Mouse (Mus musculus) G1E (cell line): ENCODE measurements at regions not wholly inside any gene's neighbourhood (a gene's known extent, or its start where the extent isn't known, plus 50 kb on each side); places are given as distances from the start of the nearest gene placed in this dataset.
"Not testable (repeated sequence)": the region's sequence is repeated elsewhere in the genome, so short reads cannot be mapped to it uniquely, and the experiment has no call there.

Experiments
- ATAC-seq: 2 replicates; pipeline ENCODE4 v1.8.0; 2016; ENCODE audit warnings: mild to moderate bottlenecking; ENCODE audit not compliant: insufficient number of reproducible peaks, poor library complexity, low FRiP score, severe bottlenecking; ENCODE audit errors: extremely low read depth
- DNase-seq: peaks from one replicate; pipeline ENCODE4 v3.0.0; 2012; ENCODE audit warnings: low spot score
- H3K27me3 ChIP-seq: 2 replicates; pipeline ENCODE4 v1.6.1; 2012; ENCODE audit warnings: mild to moderate bottlenecking, low read length, inconsistent platforms; ENCODE audit not compliant: insufficient read depth
- H3K36me3 ChIP-seq: replicated peaks from 2 replicates; pipeline ENCODE3; 2012; ENCODE audit warnings: mild to moderate bottlenecking, inconsistent platforms
- H3K4me1 ChIP-seq: 2 replicates; pipeline ENCODE4 v1.6.1; 2012; ENCODE audit warnings: low read depth, low read length, inconsistent platforms, mixed read lengths; ENCODE audit not compliant: insufficient read depth
- H3K4me3 ChIP-seq: 2 replicates; pipeline ENCODE4 v1.5.1; 2012; ENCODE audit warnings: low read depth, mild to moderate bottlenecking, inconsistent platforms, low read length, moderate library complexity, mixed read lengths
- H3K9me3 ChIP-seq: replicated peaks from 2 replicates; pipeline ENCODE4 v1.6.1; 2012; ENCODE audit warnings: inconsistent platforms
- CTCF ChIP-seq: IDR thresholded peaks from 2 replicates; pipeline ENCODE4 v1.5.1; 2012; ENCODE audit warnings: low read depth, low read length, inconsistent platforms, mixed read lengths
- GATA1 ChIP-seq: IDR thresholded peaks from 2 replicates; pipeline ENCODE4 v1.6.1; 2012; ENCODE audit warnings: borderline replicate concordance, low read length, inconsistent platforms, mixed read lengths
- GATA2 ChIP-seq: IDR thresholded peaks from 2 replicates; pipeline ENCODE4 v1.6.1; 2012; ENCODE audit warnings: low read depth, low read length, inconsistent platforms, borderline replicate concordance
- POLR2AphosphoS5 ChIP-seq: IDR thresholded peaks from 2 replicates; pipeline ENCODE4 v1.6.1; 2012; ENCODE audit warnings: low read depth, low read length, inconsistent platforms; ENCODE audit not compliant: insufficient replicate concordance
- TAL1 ChIP-seq: conservative IDR thresholded peaks from 2 replicates; pipeline ENCODE4 v1.6.1; 2012; ENCODE audit warnings: low read depth, low read length, inconsistent platforms, mixed read lengths

DNA sequence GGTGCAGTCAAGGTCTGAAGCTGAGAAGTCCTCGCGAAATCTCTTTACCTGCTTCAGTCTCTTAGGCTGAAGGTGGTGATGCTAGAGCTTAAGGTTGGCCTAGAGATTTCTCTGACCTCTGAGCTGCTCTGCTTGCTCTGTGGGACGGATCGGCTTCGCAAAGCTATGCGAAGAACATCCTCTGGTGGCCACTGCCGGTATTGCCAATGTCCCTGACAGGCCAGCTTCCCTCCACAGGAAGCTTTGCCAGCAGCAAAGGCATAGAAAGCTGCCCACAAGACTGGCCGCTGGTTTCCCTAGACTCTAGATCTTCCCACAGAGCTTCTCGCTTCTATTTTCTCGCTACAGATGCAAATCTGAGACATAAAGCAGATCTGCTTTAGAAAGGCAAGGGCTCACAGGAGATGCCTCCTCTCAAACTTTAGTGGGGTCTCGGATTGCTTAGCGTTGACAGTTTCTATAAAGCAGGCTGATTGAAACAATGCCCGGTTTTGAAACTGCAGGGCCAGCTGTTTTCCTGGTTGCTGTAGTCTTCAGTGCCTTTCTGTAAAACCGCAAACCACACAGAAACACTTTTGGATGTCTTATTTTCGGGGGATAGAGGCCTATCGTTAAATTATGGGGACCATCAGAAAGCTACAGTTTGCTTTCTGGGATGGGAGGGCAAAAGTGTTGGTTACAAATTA, 153.7 kb downstream of the Car8 start:
- ATAC-seq, result no peak
- no peak for DNase-seq

DNA sequence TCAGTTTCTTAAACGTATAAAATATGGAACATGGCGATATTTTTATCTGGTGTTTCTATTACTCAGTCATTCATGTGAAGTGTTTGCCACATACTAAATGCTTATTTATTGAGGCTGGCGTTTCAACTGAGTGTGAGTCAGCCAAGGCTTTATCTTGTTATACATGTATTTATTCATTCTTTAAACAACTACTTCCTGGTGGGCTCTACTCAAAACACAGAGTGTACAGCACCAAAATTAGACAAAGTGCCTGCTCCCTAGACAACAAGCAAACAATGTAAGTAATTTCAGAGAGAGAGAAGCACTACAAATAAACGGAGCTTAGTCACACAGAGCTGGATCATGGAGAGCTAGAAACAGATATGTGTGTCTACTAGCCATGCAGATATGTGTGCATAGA, 159.5 kb downstream of the Car8 start:
- H3K9me3 ChIP-seq, result no peaks in the 10 kb centered on the region
- no peaks in the 10 kb centered on the region for H3K27me3 ChIP-seq
- no peak for TF ChIP-seq TAL1
- TF ChIP-seq POLR2AphosphoS5, result no peak
- TF ChIP-seq CTCF, result no peak
- no peak for TF ChIP-seq GATA2
- TF ChIP-seq GATA1, result no peak
- H3K4me1 ChIP-seq, result no peaks in the 10 kb centered on the region
- no peak overlapping the region for H3K4me3 ChIP-seq
- no peak for ATAC-seq
- no peak for DNase-seq
- H3K36me3 ChIP-seq, result no peaks in the 10 kb centered on the region

More for the DNA sequence above, 153.7 kb downstream of the Car8 start:
- H3K27me3 ChIP-seq, result no peaks in the 10 kb centered on the region
- no peak overlapping the region for H3K4me3 ChIP-seq
- H3K36me3 ChIP-seq, result no peaks in the 10 kb centered on the region
- no peaks in the 10 kb centered on the region for H3K9me3 ChIP-seq
- TF ChIP-seq TAL1, result no peak
- TF ChIP-seq GATA1, result no peak
- TF ChIP-seq CTCF, result peak; percentile 22; the same call in 1 of the 2 replicates
- no peak for TF ChIP-seq GATA2
- TF ChIP-seq POLR2AphosphoS5, result no peak
- no peaks in the 10 kb centered on the region for H3K4me1 ChIP-seq

DNA sequence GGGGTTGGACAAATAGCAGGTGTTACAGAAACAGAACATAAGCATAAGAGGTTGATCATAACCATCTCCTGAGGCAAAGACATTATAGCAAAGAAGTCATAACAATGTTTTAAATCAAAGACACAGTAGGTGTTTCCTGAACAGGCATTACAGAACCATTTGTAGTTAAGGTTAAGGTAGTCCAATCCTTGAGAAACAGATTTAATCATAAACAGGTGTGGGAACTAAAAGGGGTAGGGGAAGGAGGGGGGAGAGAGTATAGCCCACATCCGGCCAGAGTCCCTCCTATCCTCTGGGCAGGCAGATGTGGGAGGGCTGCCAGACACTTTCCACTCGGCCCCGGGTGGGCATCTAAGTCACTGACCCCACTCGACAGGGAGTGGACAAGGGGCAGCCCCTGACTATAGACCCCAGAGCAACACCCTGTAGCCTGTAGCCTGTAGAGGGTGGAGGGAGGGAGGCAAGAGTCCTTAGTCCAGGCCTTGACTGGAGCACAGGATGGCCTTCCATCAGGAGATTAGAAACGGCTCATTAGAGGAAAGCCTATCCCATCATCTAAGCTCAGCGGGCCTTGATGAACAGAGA, 165.8 kb downstream of the Car8 start:
- Histone ChIP-seq H3K36me3 (no peaks in the 10 kb centered on the region), H3K4me1 (no peaks in the 10 kb centered on the region), H3K27me3 (no peaks in the 10 kb centered on the region), H3K9me3 (no peaks in the 10 kb centered on the region), H3K4me3 (no peak overlapping the region)
- DNase-seq (no peak), ATAC-seq (no peak)
- no peak for TF ChIP-seq CTCF
- no peak for TF ChIP-seq POLR2AphosphoS5
- TF ChIP-seq GATA2, result no peak
- TF ChIP-seq TAL1, result no peak
- TF ChIP-seq GATA1, result no peak

DNA sequence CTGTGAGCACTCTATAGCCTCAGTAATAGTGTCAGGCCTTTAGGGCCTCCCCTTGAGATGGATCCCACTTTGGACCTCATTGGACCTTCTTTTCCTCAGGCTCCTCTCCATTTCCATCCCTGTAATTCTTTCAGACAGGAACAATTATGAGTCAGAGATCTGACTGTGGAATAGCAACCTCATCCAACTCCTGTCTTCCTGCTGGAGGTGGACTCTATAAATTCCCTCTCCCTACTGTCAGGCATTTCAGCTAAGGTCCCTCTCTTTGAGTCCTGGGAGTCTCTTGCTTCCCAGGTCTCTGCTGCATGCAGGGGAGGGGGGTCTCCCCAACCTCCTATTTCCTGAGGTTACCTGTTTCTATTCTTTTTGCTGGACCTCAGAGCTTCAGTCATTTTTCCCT, 168.1 kb downstream of the Car8 start:
- H3K4me1 ChIP-seq, DNase-seq, H3K4me3 ChIP-seq, H3K27me3 ChIP-seq, H3K9me3 ChIP-seq, ATAC-seq, H3K36me3 ChIP-seq: not testable (repeated sequence)

DNA sequence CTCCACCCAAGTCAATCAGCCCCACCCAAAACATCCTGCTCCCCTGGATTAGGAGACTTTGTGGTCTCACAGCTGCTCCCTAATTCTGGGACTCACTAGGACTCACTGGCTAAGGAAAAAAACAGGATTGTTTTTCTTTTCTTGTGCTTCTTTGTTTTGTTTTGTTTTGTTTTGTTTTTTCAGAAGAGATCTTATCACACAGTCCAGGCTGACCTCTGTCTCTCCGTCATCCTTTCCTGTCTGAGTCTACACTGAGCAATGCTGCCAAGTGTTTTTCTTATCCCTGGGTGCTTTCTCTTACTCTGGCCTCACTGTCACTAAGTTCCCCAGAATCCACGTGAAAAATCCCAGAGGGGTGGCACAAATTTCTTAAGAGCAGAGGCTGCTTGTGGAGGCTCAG, 170.8 kb downstream of the Car8 start:
- no peaks in the 10 kb centered on the region for H3K36me3 ChIP-seq
- no peak for TF ChIP-seq CTCF
- no peak for TF ChIP-seq POLR2AphosphoS5
- no peak for TF ChIP-seq GATA2
- TF ChIP-seq GATA1, result no peak
- no peak for TF ChIP-seq TAL1
- DNase-seq, result no peak
- H3K4me3 ChIP-seq, result no peak overlapping the region
- no peaks in the 10 kb centered on the region for H3K27me3 ChIP-seq
- H3K9me3 ChIP-seq, result no peaks in the 10 kb centered on the region
- ATAC-seq, result no peak
- no peaks in the 10 kb centered on the region for H3K4me1 ChIP-seq

DNA sequence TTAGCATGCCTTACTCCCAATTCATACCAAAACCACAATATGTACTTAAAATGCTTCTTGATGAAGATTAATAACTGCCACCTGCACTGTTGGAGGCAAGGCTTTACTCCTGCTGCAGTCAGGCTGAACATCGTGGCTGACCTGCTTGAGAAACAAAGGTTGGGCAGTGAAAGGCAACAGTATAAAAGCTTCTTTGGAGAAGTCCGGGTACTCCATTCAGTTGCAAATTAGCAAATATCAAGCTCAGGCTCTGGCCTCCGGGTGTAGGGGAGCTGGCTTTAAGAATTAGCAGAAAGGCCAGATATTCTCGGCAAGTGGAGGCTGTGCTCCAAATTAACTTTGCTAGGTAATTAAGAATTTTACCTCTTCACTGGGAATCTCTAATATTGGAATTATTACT, 197.1 kb downstream of the Car8 start:
- no peak for ATAC-seq
- no peak for TF ChIP-seq CTCF
- no peak for TF ChIP-seq GATA2
- TF ChIP-seq TAL1, result no peak
- TF ChIP-seq GATA1, result no peak
- Histone ChIP-seq H3K27me3 (no peaks in the 10 kb centered on the region), H3K36me3 (no peaks in the 10 kb centered on the region), H3K4me1 (no peaks in the 10 kb centered on the region), H3K4me3 (no peak overlapping the region), H3K9me3 (no peaks in the 10 kb centered on the region)
- no peak for DNase-seq
